Mouse (Mus musculus) bone marrow, adult 2 months (tissue): Measurements from ENCODE around the gene Map4k5.

Experiments used
- CTCF ChIP-seq: fragments of 200-500 bp; IDR thresholded peaks from 2 replicates; pipeline ENCODE4 v1.5.1; 2011; ENCODE audit warnings: low read length, control low read depth; ENCODE audit not compliant: control insufficient read depth, insufficient read depth
- POLR2A ChIP-seq: fragments of 200-500 bp; IDR thresholded peaks from 2 replicates; pipeline ENCODE4 v1.6.1; 2011; ENCODE audit warnings: low read depth, mild to moderate bottlenecking, control low read depth, low read length, borderline replicate concordance; ENCODE audit not compliant: control insufficient read depth

- TF ChIP-seq CTCF = no peak
- no peak for TF ChIP-seq POLR2A
Observed at GRCm38 (mm10) chr12:69863505-69863904, 29.5 kb downstream of the Map4k5 start.
